Mouse (Mus musculus) neural tube, embryonic 14.5 days (tissue): ENCODE results near the gene Cyfip2. TPM values are rescaled to one million over a fixed set of nuclear protein-coding genes. Genes with fewer than 3 reads are reported as not detected.

Experiments used
- ATAC-seq: fragments of 200-750 bp; cut with Nextera tagmentation; 2 replicates; pipeline ENCODE4 v1.8.0; 2017; ENCODE audit warnings: low read depth, mild to moderate bottlenecking, moderate TSS enrichment, moderate library complexity
- H3K27ac ChIP-seq: fragments of 300-500 bp; sonication (generic); 2 replicates; pipeline ENCODE4 v1.5.1; 2014; ENCODE audit warnings: low read depth, mild to moderate bottlenecking, control low read depth, low read length, moderate library complexity, mixed read lengths
- H3K27me3 ChIP-seq: fragments of 300-500 bp; sonication (generic); 2 replicates; pipeline ENCODE4 v1.6.1; 2014; ENCODE audit warnings: low read length; ENCODE audit not compliant: control insufficient read depth, insufficient read depth
- H3K36me3 ChIP-seq: fragments of 300-500 bp; sonication (generic); 2 replicates; pipeline ENCODE4 v1.6.1; 2014; ENCODE audit warnings: low read length, mixed read lengths; ENCODE audit not compliant: control insufficient read depth, insufficient read depth
- H3K4me1 ChIP-seq: fragments of 300-500 bp; sonication (generic); 2 replicates; pipeline ENCODE4 v1.6.1; 2014; ENCODE audit warnings: low read length; ENCODE audit not compliant: control insufficient read depth, insufficient read depth
- H3K4me2 ChIP-seq: fragments of 300-500 bp; sonication (generic); 2 replicates; pipeline ENCODE4 v1.6.1; 2014; ENCODE audit warnings: mild to moderate bottlenecking, low read depth, low read length, control low read depth
- H3K4me3 ChIP-seq: fragments of 300-500 bp; sonication (generic); 2 replicates; pipeline ENCODE4 v1.5.1; 2014; ENCODE audit warnings: low read depth, low read length, control low read depth, mixed read lengths
- H3K9ac ChIP-seq: fragments of 300-500 bp; sonication (generic); replicated peaks from 2 replicates; pipeline ENCODE4 v1.6.1; 2014; ENCODE audit warnings: low read depth, mild to moderate bottlenecking, control low read depth, low read length, mixed read lengths
- H3K9me3 ChIP-seq: fragments of 300-500 bp; sonication (generic); 2 replicates; pipeline ENCODE4 v1.6.1; 2016; ENCODE audit warnings: low read length; ENCODE audit not compliant: control insufficient read depth
- WGBS: fragments of 180-500 bp; shearing (Covaris S2); extraction: QIAGEN DNeasy Blood & Tissue Kit; methylation state at CpG from one replicate; pipeline ENCODE4 v1.1.7; 2014; 5-methylcytosine and 5-hydroxymethylcytosine counted together
- polyA plus RNA-seq: library from polyadenylated mRNA; unstranded; fragments of >200 nt; fragmentation: Nextera tagmentation; extraction: Ambion mirVana; gene quantifications from 2 replicates; pipeline ENCODE4 v1.2.1, GENCODE M21; 2014

The Cyfip2 gene
- polyA plus RNA-seq, 1 experiment from 2014 or later, result 129 TPM

GRCm38 (mm10) chr11:46209884-46210283, 102.8 kb downstream of the Cyfip2 start:
- no peaks in the 10 kb centered on the region for H3K27me3 ChIP-seq
- no peak overlapping the region for H3K9ac ChIP-seq
- H3K27ac ChIP-seq, result no peak overlapping the region
- H3K4me2 ChIP-seq, result no peak overlapping the region
- no peaks in the 10 kb centered on the region for H3K9me3 ChIP-seq
- H3K4me1 ChIP-seq, result no peaks in the 10 kb centered on the region
- H3K4me3 ChIP-seq, result no peak overlapping the region
- WGBS, result 49% methylated on average over 2 of the region's 2 CpGs
- ATAC-seq, result no peak
- H3K36me3 ChIP-seq, result peaks cover 26% of the 10 kb centered on the region

- Histone ChIP-seq H3K4me2 (no peak overlapping the region), H3K4me1 (no peaks in the 10 kb centered on the region), H3K4me3 (no peak overlapping the region), H3K27ac (no peak overlapping the region), H3K27me3 (no peaks in the 10 kb centered on the region), H3K9me3 (no peaks in the 10 kb centered on the region), H3K9ac (no peak overlapping the region), H3K36me3 (peaks cover 33% of the 10 kb centered on the region)
- WGBS, result 69% methylated on average over 17 of the region's 17 CpGs
- no peak for ATAC-seq
Observed at GRCm38 (mm10) chr11:46205639-46206409, 106.8 kb downstream of the Cyfip2 start.

GRCm38 (mm10) chr11:46204841-46205240, 107.8 kb downstream of the Cyfip2 start:
- H3K4me3 ChIP-seq, result no peak overlapping the region
- H3K9me3 ChIP-seq, result no peaks in the 10 kb centered on the region
- WGBS, result 90% methylated on average over 9 of the region's 9 CpGs
- peaks cover 41% of the 10 kb centered on the region for H3K36me3 ChIP-seq
- H3K27ac ChIP-seq, result no peak overlapping the region
- H3K9ac ChIP-seq, result no peak overlapping the region
- H3K27me3 ChIP-seq, result no peaks in the 10 kb centered on the region
- no peaks in the 10 kb centered on the region for H3K4me1 ChIP-seq
- no peak overlapping the region for H3K4me2 ChIP-seq
- ATAC-seq, result no peak

GRCm38 (mm10) chr11:46202547-46202887, 110.1 kb downstream of the Cyfip2 start:
- no peak for ATAC-seq
- no peaks in the 10 kb centered on the region for H3K9me3 ChIP-seq
- no peak overlapping the region for H3K9ac ChIP-seq
- H3K4me3 ChIP-seq, result no peak overlapping the region
- H3K27me3 ChIP-seq, result no peaks in the 10 kb centered on the region
- no peaks in the 10 kb centered on the region for H3K4me1 ChIP-seq
- peaks cover 50% of the 10 kb centered on the region for H3K36me3 ChIP-seq
- H3K4me2 ChIP-seq, result no peak overlapping the region
- no peak overlapping the region for H3K27ac ChIP-seq
- WGBS, result 75% methylated on average over 10 of the region's 10 CpGs

- Histone ChIP-seq H3K4me3 (no peak overlapping the region), H3K9ac (no peak overlapping the region), H3K4me2 (no peak overlapping the region), H3K27ac (no peak overlapping the region), H3K27me3 (no peaks in the 10 kb centered on the region), H3K9me3 (no peaks in the 10 kb centered on the region), H3K4me1 (no peaks in the 10 kb centered on the region), H3K36me3 (peaks cover 51% of the 10 kb centered on the region)
- ATAC-seq, result no peak
- 76% methylated on average over 20 of the region's 20 CpGs for WGBS
Observed at GRCm38 (mm10) chr11:46201636-46202546, 110.8 kb downstream of the Cyfip2 start.

- no peak overlapping the region for H3K27ac ChIP-seq
- H3K4me1 ChIP-seq, result no peaks in the 10 kb centered on the region
- no peaks in the 10 kb centered on the region for H3K9me3 ChIP-seq
- no peak overlapping the region for H3K9ac ChIP-seq
- H3K36me3 ChIP-seq, result peaks cover 55% of the 10 kb centered on the region
- H3K27me3 ChIP-seq, result no peaks in the 10 kb centered on the region
- H3K4me2 ChIP-seq, result no peak overlapping the region
- 91% methylated on average over 11 of the region's 11 CpGs for WGBS
- ATAC-seq, result no peak
- no peak overlapping the region for H3K4me3 ChIP-seq
Observed at GRCm38 (mm10) chr11:46200664-46201063, 112.0 kb downstream of the Cyfip2 start.

GRCm38 (mm10) chr11:46194175-46194574, 118.5 kb downstream of the Cyfip2 start:
- Histone ChIP-seq H3K4me1 (no peaks in the 10 kb centered on the region), H3K27me3 (no peaks in the 10 kb centered on the region), H3K27ac (no peak overlapping the region), H3K4me2 (no peak overlapping the region), H3K9me3 (no peaks in the 10 kb centered on the region), H3K36me3 (peaks cover 41% of the 10 kb centered on the region), H3K9ac (no peak overlapping the region), H3K4me3 (no peak overlapping the region)
- 80% methylated on average over 4 of the region's 4 CpGs for WGBS
- ATAC-seq, result no peak

GRCm38 (mm10) chr11:46188283-46188682, 124.4 kb downstream of the Cyfip2 start:
- no peak for ATAC-seq
- 65% methylated on average over 2 of the region's 2 CpGs for WGBS
- Histone ChIP-seq H3K9ac (no peak overlapping the region), H3K27me3 (no peaks in the 10 kb centered on the region), H3K27ac (no peak overlapping the region), H3K9me3 (no peaks in the 10 kb centered on the region), H3K4me3 (no peak overlapping the region), H3K4me2 (no peak overlapping the region), H3K36me3 (no peaks in the 10 kb centered on the region), H3K4me1 (no peaks in the 10 kb centered on the region)

GRCm38 (mm10) chr11:46185486-46185885, 127.2 kb downstream of the Cyfip2 start:
- no peak for ATAC-seq
- H3K9me3 ChIP-seq, result no peaks in the 10 kb centered on the region
- 45% methylated on average over 4 of the region's 4 CpGs for WGBS
- no peak overlapping the region for H3K9ac ChIP-seq
- H3K4me1 ChIP-seq, result no peaks in the 10 kb centered on the region
- H3K36me3 ChIP-seq, result no peaks in the 10 kb centered on the region
- H3K27ac ChIP-seq, result no peak overlapping the region
- H3K27me3 ChIP-seq, result no peaks in the 10 kb centered on the region
- no peak overlapping the region for H3K4me2 ChIP-seq
- H3K4me3 ChIP-seq, result no peak overlapping the region
